Mouse (Mus musculus) kidney, postnatal 10 days (tissue): ENCODE results near the gene Cln5.

ENCODE experiments used
- DNase-seq: peaks from one replicate; pipeline ENCODE4 v3.0.0; 2021; ENCODE audit warnings: mixed read lengths

The Cln5 gene

GRCm38 (mm10) chr14:103069864-103070611 lies at the start of gene Cln5:
TSS of gene Cln5 (plus strand) at chr14:103070216.
- DNase-seq, result peak; percentile 97

GRCm38 (mm10) chr14:103029203-103029602 lies 40.8 kb upstream of the Cln5 start:
- DNase-seq, result no peak

GRCm38 (mm10) chr14:103033271-103033823 lies 36.7 kb upstream of the Cln5 start:
- peak; percentile 31 for DNase-seq

GRCm38 (mm10) chr14:103034076-103034475 lies 35.9 kb upstream of the Cln5 start:
- no peak for DNase-seq

GRCm38 (mm10) chr14:103037016-103037415 lies 33.0 kb upstream of the Cln5 start:
- DNase-seq, result no peak

GRCm38 (mm10) chr14:103046677-103047076 lies 23.3 kb upstream of the Cln5 start, which contains the start of gene Acod1:
TSS of gene Acod1 (plus strand) at chr14:103046977.
- DNase-seq, result no peak

- DNase-seq, result no peak
These were observed 21.5 kb upstream of the Cln5 start for GRCm38 (mm10) chr14:103048292-103049086.

GRCm38 (mm10) chr14:103051159-103051769 lies 18.8 kb upstream of the Cln5 start:
- DNase-seq, result peak; percentile 90

GRCm38 (mm10) chr14:103054731-103055130 lies 15.3 kb upstream of the Cln5 start:
- DNase-seq, result no peak

- no peak for DNase-seq
These were observed 13.4 kb upstream of the Cln5 start for GRCm38 (mm10) chr14:103056601-103057000.

- DNase-seq, result no peak
These were observed 11.0 kb upstream of the Cln5 start for GRCm38 (mm10) chr14:103058998-103059397.

- DNase-seq, result no peak
These were observed 10.5 kb upstream of the Cln5 start for GRCm38 (mm10) chr14:103059495-103059894.

- peak; percentile 89 for DNase-seq
These were observed 4.5 kb upstream of the Cln5 start for GRCm38 (mm10) chr14:103065294-103066167.

- no peak for DNase-seq
These were observed 552 bp upstream of the Cln5 start for GRCm38 (mm10) chr14:103069465-103069863.

GRCm38 (mm10) chr14:103070790-103071189 lies 774 bp downstream of the Cln5 start:
- peak; percentile 24 for DNase-seq

GRCm38 (mm10) chr14:103071471-103071870 lies 1.5 kb downstream of the Cln5 start:
- no peak for DNase-seq

GRCm38 (mm10) chr14:103072731-103073130 lies 2.7 kb downstream of the Cln5 start:
- DNase-seq, result no peak

GRCm38 (mm10) chr14:103073825-103074224 lies 3.8 kb downstream of the Cln5 start:
- no peak for DNase-seq

GRCm38 (mm10) chr14:103075166-103075565 lies 5.2 kb downstream of the Cln5 start:
- no peak for DNase-seq

GRCm38 (mm10) chr14:103077272-103078005 lies 7.4 kb downstream of the Cln5 start:
- no peak for DNase-seq
